Mouse (Mus musculus) forebrain, embryonic 16.5 days (tissue): ENCODE data around the gene Itgb2l. TPM values are rescaled to one million over a fixed set of nuclear protein-coding genes. Genes with fewer than 3 reads are reported as not detected.
"Not testable (repeated sequence)": the region's sequence is repeated elsewhere in the genome, so short reads cannot be mapped to it uniquely, and the experiment has no call there.

Source experiments
- ATAC-seq: fragments of 200-750 bp; cut with Nextera tagmentation; 2 replicates; pipeline ENCODE4 v1.8.0; 2017; ENCODE audit warnings: mild to moderate bottlenecking, moderate library complexity
- H3K27ac ChIP-seq: fragments of 300-500 bp; sonication (generic); 2 replicates; pipeline ENCODE4 v1.5.1; 2014; ENCODE audit warnings: low read length, control low read depth
- H3K27me3 ChIP-seq: fragments of 300-500 bp; sonication (generic); replicated peaks from 2 replicates; pipeline ENCODE4 v1.6.1; 2014; ENCODE audit warnings: low read length; ENCODE audit not compliant: control insufficient read depth, insufficient read depth
- H3K36me3 ChIP-seq: fragments of 300-500 bp; sonication (generic); 2 replicates; pipeline ENCODE4 v1.6.1; 2014; ENCODE audit not compliant: control insufficient read depth, insufficient read depth
- H3K4me1 ChIP-seq: fragments of 300-500 bp; sonication (generic); replicated peaks from 2 replicates; pipeline ENCODE4 v1.6.1; 2014; ENCODE audit warnings: low read length; ENCODE audit not compliant: control insufficient read depth, insufficient read depth
- H3K4me2 ChIP-seq: fragments of 300-500 bp; sonication (generic); 2 replicates; pipeline ENCODE4 v1.6.1; 2014; ENCODE audit warnings: mild to moderate bottlenecking, low read length, control low read depth
- H3K4me3 ChIP-seq: fragments of 300-500 bp; sonication (generic); replicated peaks from 2 replicates; pipeline ENCODE4 v1.5.1; 2014; ENCODE audit warnings: mild to moderate bottlenecking, low read length, control low read depth
- H3K9ac ChIP-seq: fragments of 300-500 bp; sonication (generic); replicated peaks from 2 replicates; pipeline ENCODE4 v1.6.1; 2014; ENCODE audit warnings: low read depth, low read length, control low read depth
- H3K9me3 ChIP-seq: fragments of 300-500 bp; sonication (generic); 2 replicates; pipeline ENCODE4 v1.6.1; 2016; ENCODE audit warnings: low read length; ENCODE audit not compliant: control insufficient read depth
- WGBS: fragments of 180-500 bp; shearing (Covaris S2); extraction: QIAGEN DNeasy Blood & Tissue Kit; methylation state at CpG from one replicate; pipeline ENCODE4 v1.1.7; 2014; 5-methylcytosine and 5-hydroxymethylcytosine counted together
- polyA plus RNA-seq: library from polyadenylated mRNA; unstranded; fragments of >200 nt; fragmentation: Nextera tagmentation; extraction: Ambion mirVana; gene quantifications from 2 replicates; pipeline ENCODE4 v1.2.1, GENCODE M21; 2015

Gene Itgb2l
- polyA plus RNA-seq, 1 experiment from 2014 or later, result not detected

DNA sequence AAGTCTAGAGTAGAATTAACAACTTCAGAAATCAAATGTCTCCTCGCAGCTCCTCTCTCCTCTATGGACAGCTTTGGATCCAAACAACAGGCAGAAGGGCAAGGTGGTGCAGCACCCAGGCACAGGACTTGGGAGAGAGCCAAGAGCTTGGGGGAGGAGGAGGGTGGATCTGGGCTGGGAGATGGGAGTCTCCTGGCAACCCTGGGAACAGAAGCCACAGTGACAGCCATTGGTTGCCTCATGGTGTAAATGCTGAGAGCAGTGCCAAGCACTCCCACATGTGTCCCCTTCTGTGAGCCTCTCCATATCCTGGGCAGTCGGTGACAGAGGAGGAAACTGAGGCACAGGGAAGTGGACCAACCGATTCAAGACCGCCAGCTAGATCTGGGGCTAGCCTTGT is 25.3 kb upstream of the Itgb2l start:
- Histone ChIP-seq H3K27ac (no peak overlapping the region), H3K4me2 (peak overlapping the region; percentile 25; the same call in 1 of the 2 replicates), H3K36me3 (no peaks in the 10 kb centered on the region), H3K4me1 (peaks cover 29% of the 10 kb centered on the region), H3K9me3 (no peaks in the 10 kb centered on the region), H3K4me3 (peak overlapping the region; percentile 18), H3K9ac (no peak overlapping the region), H3K27me3 (no peaks in the 10 kb centered on the region)
- 63% methylated on average over 4 of the region's 4 CpGs for WGBS
- peak; percentile 81 for ATAC-seq

DNA sequence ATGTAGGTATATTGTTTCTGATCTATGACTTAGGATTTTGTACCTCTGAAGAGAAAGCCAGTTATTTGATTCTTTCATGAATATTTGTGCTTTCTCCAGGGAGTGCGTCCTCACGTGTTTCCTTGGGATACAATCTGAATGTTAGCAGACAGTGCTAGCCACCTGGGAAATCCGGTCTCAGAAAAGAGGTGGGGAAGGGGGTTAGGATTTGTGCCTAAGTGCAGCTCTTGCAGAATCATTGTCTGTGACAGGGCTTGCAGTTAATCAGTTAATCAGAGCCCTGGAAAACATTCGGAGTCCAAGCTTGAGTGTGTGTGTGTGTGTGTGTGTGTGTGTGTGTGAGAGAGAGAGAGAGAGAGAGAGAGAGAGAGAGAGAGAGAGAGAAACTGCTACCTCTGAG is 24.6 kb upstream of the Itgb2l start:
- 28% methylated on average over 4 of the region's 4 CpGs for WGBS
- Histone ChIP-seq H3K4me3 (peak overlapping the region; percentile 29), H3K36me3 (no peaks in the 10 kb centered on the region), H3K27ac (0 out of 2 replicates have a peak overlapping the region, but pooled peaks have one; percentile 41), H3K4me2 (peak overlapping the region; percentile 44), H3K4me1 (peaks cover 26% of the 10 kb centered on the region), H3K9ac (no peak overlapping the region), H3K27me3 (no peaks in the 10 kb centered on the region), H3K9me3 (no peaks in the 10 kb centered on the region)
- peak; percentile 9; the same call in 1 of the 2 replicates for ATAC-seq

DNA sequence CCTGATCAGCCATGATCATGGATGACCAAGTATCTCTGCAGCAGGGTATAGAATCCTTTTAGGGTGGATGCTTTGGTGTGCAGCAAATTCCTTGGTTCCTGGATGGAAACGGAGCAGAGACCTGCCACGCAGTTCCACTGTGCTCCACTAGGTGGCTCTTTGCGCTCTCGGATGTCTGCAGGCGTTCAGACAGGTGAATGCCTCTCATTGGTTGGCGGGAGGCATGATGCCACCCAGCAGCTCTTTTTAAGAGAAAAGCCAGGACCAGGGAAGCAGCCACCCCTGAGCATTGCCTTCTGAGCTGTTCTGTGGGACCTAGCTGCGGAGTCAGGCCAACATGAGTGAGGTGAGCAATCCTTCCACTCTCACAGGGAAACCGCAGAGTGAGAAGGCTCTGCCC is 24.0 kb upstream of the Itgb2l start, which contains the start of gene Pcp4:
Pcp4 (plus strand) TSS at position 162 of the 400 bp plus-strand sequence.
- H3K9me3 ChIP-seq, result no peaks in the 10 kb centered on the region
- no peak within 1 kb of the TSS for H3K9ac ChIP-seq
- H3K36me3 ChIP-seq, result no peaks in the 10 kb centered on the region
- 8% methylated on average over 8 of the region's 8 CpGs for WGBS
- H3K4me3 ChIP-seq, result peak within 1 kb of the TSS; percentile 29
- no peaks in the 10 kb centered on the region for H3K27me3 ChIP-seq
- peak within 1 kb of the TSS; percentile 44 for H3K4me2 ChIP-seq
- ATAC-seq, result peak; percentile 79
- peaks cover 23% of the 10 kb centered on the region for H3K4me1 ChIP-seq
- 0 out of 2 replicates have a peak within 1 kb of the TSS, but pooled peaks have one; percentile 41 for H3K27ac ChIP-seq

DNA sequence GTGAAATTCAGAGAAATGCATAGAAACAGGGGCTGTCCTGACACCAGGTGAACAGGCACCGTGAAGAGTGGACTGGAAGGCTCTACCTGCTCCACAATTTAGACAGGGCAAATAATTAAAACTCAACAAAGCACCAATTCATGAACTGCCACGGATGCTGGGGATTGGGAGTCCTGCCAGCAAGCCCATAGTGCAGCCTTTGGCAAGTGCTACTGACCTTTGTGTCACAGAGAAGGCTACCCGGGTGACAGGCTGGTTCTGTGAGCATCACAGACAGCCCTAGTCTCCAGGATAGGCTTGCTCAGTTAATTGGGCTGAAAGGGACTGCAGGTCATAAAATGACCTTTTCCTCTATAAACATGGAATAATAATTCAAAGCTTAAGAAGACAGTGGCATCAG is 17.4 kb upstream of the Itgb2l start:
- Histone ChIP-seq H3K4me2 (no peak overlapping the region), H3K27me3 (no peaks in the 10 kb centered on the region), H3K4me1 (peaks cover 3% of the 10 kb centered on the region; the same call in 1 of the 2 replicates), H3K4me3 (no peak overlapping the region), H3K9me3 (no peaks in the 10 kb centered on the region), H3K9ac (no peak overlapping the region), H3K36me3 (no peaks in the 10 kb centered on the region), H3K27ac (no peak overlapping the region)
- WGBS, result 25% methylated on average over 3 of the region's 3 CpGs
- ATAC-seq, result no peak

DNA sequence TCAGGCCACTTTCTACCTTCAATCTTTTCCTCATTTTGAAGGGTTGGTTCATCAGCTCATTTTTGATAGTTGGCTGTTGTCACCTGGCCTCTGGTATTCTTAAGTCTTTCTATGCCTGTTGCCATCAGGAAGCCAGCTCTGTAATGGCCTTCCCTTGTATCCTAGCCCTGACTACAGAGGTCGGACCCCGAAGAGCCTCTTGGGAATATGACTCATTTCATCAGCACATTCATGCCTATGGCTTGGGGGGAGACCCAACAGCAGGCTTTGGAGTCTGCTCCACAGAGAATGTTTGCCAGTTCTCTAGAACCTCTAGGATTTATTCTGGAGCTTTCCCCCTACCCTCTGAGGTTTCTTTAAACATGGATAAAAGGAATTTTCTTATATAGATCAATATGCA is 15.9 kb upstream of the Itgb2l start:
- Histone ChIP-seq H3K4me1 (peaks cover 3% of the 10 kb centered on the region; the same call in 1 of the 2 replicates), H3K27me3 (no peaks in the 10 kb centered on the region), H3K4me3 (no peak overlapping the region), H3K9me3 (no peaks in the 10 kb centered on the region), H3K4me2 (no peak overlapping the region), H3K9ac (no peak overlapping the region), H3K36me3 (no peaks in the 10 kb centered on the region), H3K27ac (no peak overlapping the region)
- 90% methylated on average over 2 of the region's 2 CpGs for WGBS
- ATAC-seq, result no peak

DNA sequence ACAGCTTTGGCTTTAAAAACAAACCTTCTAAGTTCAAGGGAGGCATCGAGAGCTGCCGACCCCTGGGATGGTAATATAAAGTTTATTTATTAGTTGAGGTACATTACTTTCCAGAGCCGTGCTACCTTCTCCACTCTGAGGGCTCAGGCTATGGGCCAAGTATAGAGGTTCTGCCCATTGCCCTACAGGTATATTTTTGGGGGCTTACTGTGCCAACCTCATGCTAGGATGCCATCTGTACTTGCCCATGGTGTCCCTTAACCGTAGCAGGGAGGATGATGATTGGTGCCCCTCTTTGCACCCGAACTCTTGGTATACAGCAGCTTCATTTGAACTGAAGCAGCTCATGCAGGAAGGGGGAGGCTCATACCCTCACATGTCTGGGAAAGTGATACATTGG is 14.2 kb upstream of the Itgb2l start:
- no peaks in the 10 kb centered on the region for H3K9me3 ChIP-seq
- WGBS, result 91% methylated on average over 5 of the region's 5 CpGs
- H3K36me3 ChIP-seq, result no peaks in the 10 kb centered on the region
- peaks cover 3% of the 10 kb centered on the region; the same call in 1 of the 2 replicates for H3K4me1 ChIP-seq
- H3K27ac ChIP-seq, result no peak overlapping the region
- ATAC-seq, result no peak
- H3K9ac ChIP-seq, result no peak overlapping the region
- no peak overlapping the region for H3K4me2 ChIP-seq
- H3K4me3 ChIP-seq, result no peak overlapping the region
- H3K27me3 ChIP-seq, result no peaks in the 10 kb centered on the region

DNA sequence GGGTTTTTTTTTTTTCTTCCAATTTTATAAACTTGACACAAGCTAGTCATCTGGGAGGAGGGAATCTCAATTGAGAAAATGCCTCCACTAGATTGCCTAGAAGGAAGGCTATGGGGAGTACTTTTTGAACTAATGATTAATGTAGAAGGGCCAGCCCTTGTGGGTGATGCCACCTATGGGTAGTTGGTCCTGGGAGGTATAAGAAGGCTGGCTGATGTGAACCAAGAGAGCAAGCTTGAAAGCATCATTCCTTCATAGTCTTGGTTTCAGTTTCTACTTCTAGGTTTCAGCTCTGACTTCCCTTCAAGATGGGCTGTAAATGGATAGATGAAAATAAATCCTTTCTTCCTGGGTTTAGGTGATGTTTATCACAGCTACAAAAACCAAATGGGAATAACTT is 10.7 kb upstream of the Itgb2l start:
- H3K36me3 ChIP-seq, result no peaks in the 10 kb centered on the region
- no peak overlapping the region for H3K27ac ChIP-seq
- H3K4me1 ChIP-seq, result no peaks in the 10 kb centered on the region
- no peak for ATAC-seq
- H3K27me3 ChIP-seq, result no peaks in the 10 kb centered on the region
- no peaks in the 10 kb centered on the region for H3K9me3 ChIP-seq
- no peak overlapping the region for H3K4me2 ChIP-seq
- H3K9ac ChIP-seq, result no peak overlapping the region
- no peak overlapping the region for H3K4me3 ChIP-seq

DNA sequence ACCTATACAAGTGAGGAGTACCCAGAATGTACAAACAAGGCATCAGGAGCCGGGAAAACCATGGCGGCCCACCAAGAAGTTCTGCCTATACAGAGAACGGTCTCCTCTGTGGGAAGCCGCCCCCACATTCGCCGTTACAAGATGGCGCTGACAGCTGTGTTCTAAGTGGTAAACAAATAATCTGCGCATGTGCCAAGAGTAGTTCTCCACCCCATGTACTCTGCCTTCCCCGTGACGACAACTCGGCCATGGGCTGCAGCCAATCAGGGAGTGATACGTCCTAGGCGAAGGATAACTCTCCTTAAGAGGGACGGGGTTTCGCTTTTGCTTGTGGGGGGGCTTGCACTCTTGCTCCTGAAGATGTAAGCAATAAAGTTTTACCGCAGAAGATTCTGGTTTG is 7.5 kb upstream of the Itgb2l start:
- not testable (repeated sequence) for H3K4me2 ChIP-seq, ATAC-seq, H3K4me1 ChIP-seq, H3K9me3 ChIP-seq, H3K36me3 ChIP-seq, H3K9ac ChIP-seq, H3K27me3 ChIP-seq, H3K27ac ChIP-seq, H3K4me3 ChIP-seq
- WGBS, result 94% methylated on average over 12 of the region's 16 CpGs

DNA sequence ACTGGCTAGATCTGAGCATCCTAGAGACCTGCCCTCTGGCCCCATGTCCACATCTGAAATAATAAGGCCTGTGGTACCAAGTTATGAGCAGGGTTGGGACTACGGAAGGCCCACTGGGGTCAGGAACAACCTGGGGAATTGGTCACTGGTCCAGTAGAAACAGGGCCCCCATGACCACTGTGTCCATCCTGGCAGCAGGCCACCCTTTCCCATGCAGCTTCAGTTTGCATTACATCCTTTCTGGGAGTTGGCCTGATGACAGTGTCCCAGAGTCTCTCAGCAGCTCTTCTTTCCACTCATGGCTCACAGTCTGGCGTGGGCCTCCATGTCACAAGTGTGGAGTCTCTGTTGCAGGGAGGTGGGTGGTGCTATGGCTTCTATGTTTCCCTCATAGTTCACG is 1.6 kb downstream of the Itgb2l start:
- no peak overlapping the region for H3K9ac ChIP-seq
- WGBS, result 87% methylated on average over 3 of the region's 3 CpGs
- no peak for ATAC-seq

DNA sequence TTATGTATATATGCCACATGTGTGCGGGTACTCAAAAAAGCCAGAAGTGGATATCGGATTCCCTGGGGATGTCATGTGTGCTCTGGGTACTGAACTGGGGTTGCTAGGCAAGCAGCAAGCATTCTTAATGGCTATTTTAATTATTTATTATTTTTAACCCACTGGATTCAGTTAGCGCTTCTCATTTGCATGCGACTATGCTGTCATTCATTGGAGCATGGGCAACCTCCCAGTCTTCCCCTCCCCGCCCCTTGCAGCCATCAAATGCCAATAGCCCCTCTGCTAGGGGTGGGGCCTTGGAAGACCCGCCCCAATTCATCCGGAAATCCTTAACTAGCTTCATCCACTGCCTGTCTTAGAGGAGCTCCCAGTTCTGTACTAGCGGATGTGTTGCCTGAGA is 2.5 kb downstream of the Itgb2l start:
- H3K4me3 ChIP-seq, result no peak overlapping the region
- H3K36me3 ChIP-seq, result no peaks in the 10 kb centered on the region
- H3K9ac ChIP-seq, result no peak overlapping the region
- no peaks in the 10 kb centered on the region for H3K9me3 ChIP-seq
- H3K27me3 ChIP-seq, result no peaks in the 10 kb centered on the region
- no peak overlapping the region for H3K4me2 ChIP-seq
- H3K27ac ChIP-seq, result no peak overlapping the region
- H3K4me1 ChIP-seq, result no peaks in the 10 kb centered on the region
- WGBS, result 86% methylated on average over 8 of the region's 8 CpGs
- ATAC-seq, result peak; percentile 20; the same call in 1 of the 2 replicates

More for the DNA sequence above, 1.6 kb downstream of the Itgb2l start:
- no peaks in the 10 kb centered on the region for H3K4me1 ChIP-seq
- H3K27me3 ChIP-seq, result no peaks in the 10 kb centered on the region
- no peak overlapping the region for H3K4me2 ChIP-seq
- H3K9me3 ChIP-seq, result no peaks in the 10 kb centered on the region
- no peak overlapping the region for H3K4me3 ChIP-seq
- no peaks in the 10 kb centered on the region for H3K36me3 ChIP-seq
- H3K27ac ChIP-seq, result no peak overlapping the region
